Mouse (Mus musculus) stomach, embryonic 16.5 days (tissue): ENCODE measurements around the gene Eif3d. TPM values are rescaled to one million over a fixed set of nuclear protein-coding genes. Genes with fewer than 3 reads are reported as not detected.

ENCODE experiments used
- polyA plus RNA-seq: library from polyadenylated mRNA; unstranded; fragments of >200 nt; fragmentation: Nextera tagmentation; extraction: Ambion mirVana; gene quantifications from 2 replicates; pipeline ENCODE4 v1.2.1, GENCODE M21; 2015

The Eif3d gene
- polyA plus RNA-seq, 1 experiment from 2014 or later: 186 TPM

Other genes with a start within 250 kb of the Eif3d start
- 0.37 TPM in 1 of 2 replicates, not detected in the other for gene Apol9b, start 241.8 kb downstream of the Eif3d start, polyA plus RNA-seq
- gene Apol8, start 213.8 kb downstream of the Eif3d start, polyA plus RNA-seq: 1.2 TPM in 2 replicates
- gene Myh9, start 128.6 kb downstream of the Eif3d start, polyA plus RNA-seq: 54.5 and 63.5 TPM in 2 replicates
- 232 and 253 TPM in 2 replicates for gene Txn2, start 41.8 kb downstream of the Eif3d start, polyA plus RNA-seq
- 2.9 and 3.3 TPM in 2 replicates for gene Foxred2, start 14.1 kb downstream of the Eif3d start, polyA plus RNA-seq
- gene Cacng2, start 149.2 kb upstream of the Eif3d start, polyA plus RNA-seq: 0.04 and 0.08 TPM in 2 replicates
- gene Ift27, start 203.3 kb upstream of the Eif3d start, polyA plus RNA-seq: 57.7 and 66.6 TPM in 2 replicates
- gene Pvalb, start 235.6 kb upstream of the Eif3d start, polyA plus RNA-seq: 0.25 and 0.28 TPM in 2 replicates